Mouse (Mus musculus) MEL-GATA-1-ER (cell line): ENCODE results near the gene Cstf2.
A peak's percentile ranks its signal among the peaks of the same experiment; 100 is the strongest.

Experiments
- DNase-seq: peaks from one replicate; pipeline ENCODE4 v3.0.0-alpha.2; 2012; ENCODE audit warnings: low read depth; ENCODE audit errors: extremely low read depth

Gene Cstf2

DNA sequence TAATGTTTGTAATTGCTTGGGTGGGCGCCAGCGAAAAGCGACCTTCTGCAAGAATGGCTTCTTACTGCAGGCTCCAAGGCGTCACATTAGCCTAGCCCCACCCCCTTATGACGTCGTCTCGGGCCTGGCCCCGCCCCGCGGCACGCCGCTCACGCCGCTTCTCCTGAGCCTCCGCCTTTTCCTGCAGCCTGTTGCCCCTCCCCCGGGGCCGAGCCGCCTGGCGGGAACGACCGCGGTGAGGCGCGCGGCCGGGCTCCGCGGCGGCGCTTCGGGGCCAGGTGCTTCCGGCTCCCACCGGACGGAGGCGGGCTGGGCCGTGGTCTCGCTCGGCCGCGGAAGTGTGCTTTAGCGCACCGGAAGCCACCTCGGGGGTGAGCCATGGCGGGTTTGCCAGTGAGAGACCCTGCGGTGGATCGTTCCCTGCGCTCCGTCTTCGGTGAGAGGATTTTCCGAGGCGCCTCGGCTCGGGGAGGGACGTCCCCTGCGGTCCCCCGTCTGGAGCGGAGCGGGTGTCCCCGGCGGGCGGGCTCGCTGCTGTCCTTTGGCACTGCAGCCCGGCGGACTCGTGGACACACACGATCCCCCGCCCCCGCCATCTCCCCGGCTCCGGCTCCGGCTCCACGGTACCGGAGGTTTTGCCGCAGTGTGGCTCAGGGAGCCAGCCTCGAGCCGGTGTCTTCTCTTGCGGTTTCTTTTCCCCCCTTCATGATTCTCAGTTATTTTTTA, at the start of gene Cstf2:
Gene Cstf2 (plus strand): TSS at position 201 of the 726 bp plus-strand sequence.
- peak; percentile 92 for DNase-seq

DNA sequence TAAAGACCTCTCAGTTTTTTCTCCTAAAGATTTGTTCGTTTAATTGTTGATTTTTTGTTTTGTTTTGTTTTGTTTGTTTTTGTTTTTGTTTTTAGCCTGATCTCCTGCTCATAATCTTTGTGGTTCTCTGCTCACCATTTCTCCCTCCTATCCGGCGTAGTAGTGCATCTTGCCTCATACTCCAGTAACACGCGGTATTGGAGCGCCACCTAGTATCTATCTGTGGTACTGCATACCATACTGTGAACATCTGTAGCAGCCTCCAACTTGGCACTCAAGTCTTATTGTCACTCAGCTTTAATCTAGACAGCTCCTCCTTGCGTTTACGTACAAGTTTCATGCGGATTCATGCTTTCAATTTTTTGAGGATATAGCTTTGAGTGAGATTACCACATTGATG, 40.0 kb upstream of the Cstf2 start:
- peak; percentile 66 for DNase-seq

DNA sequence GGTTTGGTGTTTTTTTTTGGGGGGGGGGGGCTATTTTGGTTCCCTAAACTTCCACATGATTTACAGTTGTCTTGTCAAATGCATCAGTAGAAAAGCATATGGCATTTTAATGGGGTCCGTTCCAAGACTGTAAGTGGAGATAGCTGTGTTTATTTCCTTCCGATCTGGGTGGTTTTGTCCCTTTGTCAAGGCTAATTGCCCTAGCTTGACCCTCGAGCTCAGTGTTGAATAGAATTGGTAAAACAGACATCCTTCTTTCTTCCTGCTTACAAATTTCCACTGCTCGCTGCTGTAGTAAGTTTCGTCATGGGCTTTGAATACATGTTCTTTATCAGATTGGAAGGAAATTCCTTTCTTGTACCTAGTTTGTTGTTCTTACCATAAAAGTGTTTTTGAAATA, 38.3 kb upstream of the Cstf2 start:
- no peak for DNase-seq

DNA sequence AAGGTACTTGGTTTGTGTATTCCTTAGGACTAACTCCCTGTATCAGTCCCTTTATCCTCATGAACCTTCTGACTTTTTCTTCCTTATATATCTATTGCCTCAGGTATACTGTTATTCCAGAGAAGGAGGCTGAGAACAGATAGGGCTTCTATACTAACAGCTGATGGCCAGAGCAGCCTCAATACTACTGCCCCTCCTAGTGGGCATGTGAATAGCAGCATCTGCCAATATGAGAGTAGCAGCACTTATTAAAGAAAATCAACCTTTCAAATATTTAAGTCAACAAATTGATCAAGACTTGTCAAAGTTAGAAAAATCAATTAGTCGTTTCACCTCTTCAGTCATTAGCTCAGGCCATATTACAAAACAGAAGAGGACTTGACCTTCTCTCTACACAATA, 10.0 kb upstream of the Cstf2 start:
- DNase-seq = no peak

DNA sequence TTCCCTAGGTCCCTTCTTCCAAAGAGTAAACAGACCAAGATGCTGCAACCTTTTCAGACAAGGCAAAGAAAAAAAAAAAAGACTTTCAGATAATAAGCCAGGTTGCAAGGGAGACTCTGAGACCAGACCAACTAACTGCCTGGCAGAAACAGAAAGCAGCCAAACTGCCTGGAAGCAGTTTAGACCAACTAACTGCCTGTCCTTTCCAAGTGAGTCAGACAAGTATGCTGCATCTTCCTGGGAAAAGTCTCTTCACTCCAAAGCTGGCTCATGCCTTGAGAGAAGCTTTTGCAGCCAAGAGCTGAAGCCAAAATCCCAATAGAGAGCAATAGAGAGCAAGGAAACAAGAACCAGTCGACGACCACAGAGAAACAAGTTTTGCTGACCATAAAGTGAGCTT, 2.1 kb upstream of the Cstf2 start:
- DNase-seq = no peak

DNA sequence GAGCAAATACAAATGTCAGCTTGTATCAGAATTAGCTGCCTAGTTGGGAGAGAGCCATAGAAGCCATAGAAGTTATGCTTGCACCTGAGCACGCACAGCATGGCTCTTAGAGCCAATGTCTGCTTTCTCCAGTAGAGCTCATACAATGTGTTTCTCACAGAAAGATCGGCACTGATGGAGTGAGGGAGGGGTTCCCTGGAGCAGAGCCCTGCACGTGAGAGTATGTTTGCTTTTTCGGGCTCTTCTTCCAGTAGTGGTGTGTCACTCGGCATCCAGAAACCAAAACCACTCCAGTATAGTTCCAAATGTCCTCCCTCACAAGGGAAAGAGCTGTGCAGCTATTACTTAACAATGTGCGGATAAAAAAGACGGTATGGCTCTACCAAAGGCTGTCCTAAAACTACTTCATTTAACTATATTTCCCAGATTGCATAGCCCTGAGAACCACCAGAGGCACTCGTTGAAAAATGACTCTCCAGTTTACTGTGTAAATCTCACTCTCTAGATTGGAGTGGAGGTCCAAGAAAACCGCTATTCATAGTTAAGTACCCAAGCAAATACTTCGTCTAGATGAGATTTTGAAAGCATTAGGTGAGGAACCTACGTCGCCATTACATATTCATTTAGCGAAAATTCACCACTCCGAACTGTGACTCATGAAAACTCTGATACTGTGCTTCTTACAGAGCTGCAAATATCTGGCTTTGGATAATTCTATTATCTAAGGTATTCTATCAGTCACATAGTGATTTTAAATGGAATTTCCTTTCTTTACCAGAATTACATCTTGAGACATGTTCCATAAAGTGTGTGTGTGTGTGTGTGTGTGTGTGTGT, 729 bp upstream of the Cstf2 start:
- no peak for DNase-seq

DNA sequence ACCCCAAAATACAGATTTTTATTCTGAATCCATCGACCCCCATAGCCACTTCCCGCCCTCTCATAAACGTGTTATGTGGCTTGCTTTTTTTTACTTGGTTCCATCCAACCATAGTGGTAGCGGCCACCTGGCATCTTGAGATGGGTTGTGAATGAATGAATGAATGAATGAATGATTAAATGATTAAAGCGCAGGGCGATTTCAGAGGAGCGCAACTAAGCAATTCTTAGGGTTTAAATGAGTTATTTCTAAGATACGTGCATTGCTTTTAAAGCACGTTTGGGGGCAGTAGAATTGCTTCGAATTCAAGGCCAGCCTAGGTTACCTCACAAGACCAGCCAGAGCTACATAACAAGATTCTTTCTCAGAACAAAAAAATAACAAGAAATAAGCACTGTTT, 777 bp downstream of the Cstf2 start:
- DNase-seq = peak; percentile 58

DNA sequence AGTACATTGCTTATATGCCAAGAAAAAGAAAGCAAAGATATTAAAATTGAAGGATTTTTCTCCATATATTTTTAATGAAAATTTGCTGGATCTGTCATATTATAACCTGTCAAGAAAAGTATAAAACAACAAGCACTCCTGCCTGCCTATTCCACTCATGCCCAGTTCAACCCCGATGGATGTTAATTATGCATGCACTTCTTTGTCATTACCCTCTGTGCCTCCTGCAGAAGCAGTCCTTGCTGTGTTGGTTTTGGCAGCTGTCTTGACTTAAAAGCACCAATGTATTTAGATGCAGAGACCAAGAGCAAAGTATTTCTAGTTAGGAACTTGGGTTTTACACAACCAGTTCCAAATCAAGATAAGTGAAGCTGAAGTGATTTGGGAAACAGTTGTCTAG, 26.5 kb downstream of the Cstf2 start:
- DNase-seq = no peak

DNA sequence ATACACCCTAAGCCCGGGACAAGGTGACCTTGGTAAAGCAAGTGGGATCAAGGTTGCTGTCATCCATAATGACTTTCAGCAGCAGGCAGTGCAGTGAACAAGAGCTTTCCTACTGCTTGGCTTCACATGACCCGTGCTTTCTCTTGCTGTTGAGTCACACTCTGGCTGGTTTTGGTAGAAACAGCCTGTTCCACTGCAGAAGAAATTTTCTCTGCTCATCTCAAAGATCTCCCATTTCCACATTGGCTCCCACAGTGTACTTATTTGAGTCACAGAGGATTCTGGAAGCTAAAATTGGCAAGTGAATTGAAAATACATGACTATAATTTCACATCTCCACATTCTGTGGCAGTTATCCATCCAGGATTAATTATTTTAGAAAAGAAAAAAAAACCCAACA, 43.7 kb downstream of the Cstf2 start:
- DNase-seq = no peak

DNA sequence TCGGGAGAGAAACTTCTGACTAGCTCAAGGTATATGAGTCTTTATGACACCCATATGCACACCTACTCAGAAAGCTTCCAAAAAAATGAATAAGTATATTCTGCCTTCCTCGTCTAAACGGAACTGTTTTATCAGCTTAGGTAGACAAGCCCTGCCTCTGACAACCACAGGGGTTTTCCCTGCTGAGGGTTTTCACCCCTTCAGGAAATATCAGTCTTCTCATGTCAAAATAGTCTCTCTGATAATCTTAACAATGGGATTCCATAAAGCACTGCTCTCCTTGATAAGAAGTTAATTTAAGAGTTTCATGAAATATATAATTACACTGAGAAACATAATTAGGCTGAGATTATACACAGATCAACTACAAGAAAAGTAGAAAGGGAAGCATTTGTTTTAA, 52.8 kb downstream of the Cstf2 start:
- DNase-seq = peak; percentile 36

DNA sequence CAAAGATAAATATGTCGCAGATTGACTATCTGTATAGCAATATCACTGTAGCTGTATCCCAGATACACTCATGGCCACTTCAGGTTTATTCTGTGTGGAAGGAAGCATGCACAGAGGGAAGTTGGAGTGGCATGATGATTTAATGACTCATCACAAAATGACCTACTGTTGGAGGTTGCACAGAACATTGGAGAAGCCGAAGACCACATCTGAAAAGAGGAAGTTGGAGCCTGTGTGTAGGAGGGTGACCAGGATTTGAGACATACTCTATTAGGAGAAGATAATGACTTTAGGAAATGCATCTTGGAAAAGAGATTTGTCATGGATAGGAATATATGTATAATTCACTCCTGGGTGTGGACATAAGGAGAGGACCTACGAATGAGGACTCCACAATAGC, 57.4 kb downstream of the Cstf2 start:
- DNase-seq = peak; percentile 91

DNA sequence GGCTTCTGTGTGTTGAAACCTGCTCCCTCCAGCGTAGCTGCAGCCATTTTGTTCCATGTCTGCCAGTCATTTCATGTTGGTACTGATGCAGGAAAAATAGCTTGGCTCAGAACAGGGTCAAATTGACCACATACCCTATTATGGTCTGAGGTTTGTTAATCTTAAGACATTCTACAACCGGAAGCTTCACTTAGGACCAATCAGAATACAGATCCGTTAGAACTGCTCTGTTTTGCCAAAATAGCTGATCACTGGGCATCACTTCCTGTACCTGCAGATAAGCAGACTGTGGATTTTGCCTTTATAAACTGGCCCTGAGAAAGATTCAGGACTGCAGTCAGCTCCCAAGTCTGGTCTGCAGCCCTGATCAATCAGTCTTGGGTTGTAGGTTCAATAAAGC, 69.6 kb downstream of the Cstf2 start:
- no peak for DNase-seq

DNA sequence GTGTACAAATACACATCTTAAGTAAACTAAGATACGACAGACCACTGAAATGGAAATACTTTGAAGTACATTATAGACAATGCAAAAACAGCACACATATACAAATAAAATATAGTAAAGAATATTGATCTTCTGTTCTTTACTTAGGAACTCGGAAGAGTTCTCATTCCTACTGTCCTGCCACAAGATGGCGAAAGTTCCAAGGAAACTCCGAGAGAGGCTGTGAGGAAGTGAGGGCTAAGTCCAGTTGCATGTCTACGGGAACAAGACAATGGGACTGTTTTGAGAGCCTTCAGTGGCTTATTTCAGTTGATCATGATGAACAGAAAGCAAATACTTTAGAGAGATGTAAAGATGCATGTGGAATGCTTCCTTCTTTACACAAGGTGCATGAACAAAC, 73.3 kb downstream of the Cstf2 start:
- no peak for DNase-seq

DNA sequence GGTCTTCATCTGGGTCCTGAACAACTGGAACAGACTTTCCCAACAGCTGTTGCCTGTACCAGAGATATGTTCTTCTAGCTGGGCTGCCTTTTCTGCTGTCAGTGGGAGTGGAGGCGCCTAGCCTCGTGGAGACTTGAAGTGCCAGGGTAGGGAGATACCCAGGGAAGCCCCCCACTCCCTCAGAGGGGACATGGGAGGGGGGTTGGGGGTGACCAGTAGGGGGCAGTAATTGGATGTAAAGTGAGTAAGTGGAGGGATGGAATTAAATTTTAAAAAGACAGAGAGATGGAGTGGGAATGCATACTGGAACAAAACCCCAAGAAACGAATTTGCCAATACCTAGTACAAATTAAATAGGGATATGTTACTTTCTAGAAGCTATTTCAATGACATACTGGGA, 74.8 kb downstream of the Cstf2 start:
- DNase-seq = no peak
